Comparison of ENCODE assay signal across 7 mouse cellular contexts in the genomic region with DNA sequence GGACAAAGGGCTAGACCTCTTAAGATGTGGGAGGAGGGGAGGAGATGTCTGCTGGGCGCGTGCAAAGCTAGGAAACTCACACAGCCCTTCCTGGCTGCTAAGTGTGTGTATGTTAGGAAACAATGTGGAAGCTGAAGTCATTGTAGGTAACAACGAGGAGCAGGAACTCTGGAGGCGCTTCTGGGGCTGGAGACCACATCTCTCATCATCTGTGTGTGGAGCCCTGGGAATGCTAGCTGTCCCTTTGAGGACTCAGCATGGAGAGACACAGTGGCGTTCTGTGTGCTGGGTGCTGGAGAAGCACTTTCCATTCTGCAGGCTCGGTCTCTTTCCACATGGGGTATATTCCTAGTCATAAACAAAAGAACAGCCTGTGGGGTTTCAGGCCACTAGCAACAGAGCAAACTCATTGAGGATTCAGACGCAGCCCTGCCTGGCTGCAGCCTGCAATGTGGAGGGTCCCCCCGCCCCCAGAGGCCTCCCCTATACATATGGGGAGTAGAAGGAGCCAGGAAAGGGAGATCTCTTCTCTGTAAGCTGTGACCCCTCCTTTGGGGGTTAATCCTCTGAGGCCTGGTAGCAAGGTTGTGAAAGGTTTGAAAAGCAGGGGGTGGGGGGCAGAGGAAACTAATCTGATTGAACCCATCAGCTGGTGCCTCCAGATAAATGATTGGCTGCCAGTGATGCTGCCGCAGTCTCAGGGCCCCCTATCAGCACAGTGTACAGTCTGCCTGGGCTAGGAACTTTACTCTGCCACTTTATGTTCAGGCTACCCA. TPM values are rescaled to one million over a fixed set of nuclear protein-coding genes. Genes with fewer than 3 reads are reported as not detected.
A peak's percentile ranks its signal among the peaks of the same experiment; 100 is the strongest.
DNase-seq lines count a peak whose midpoint lies in the region; ATAC-seq lines count a peak whose summit lies in the region.

No protein-coding gene starts in this region.

- 6% methylated on average over 9 of the region's 9 CpGs for WGBS in embryonic facial prominence, embryonic 10.5 days
- 17% methylated on average over 9 of the region's 9 CpGs for WGBS in intestine, embryonic 14.5 days
- 1% methylated on average over 9 of the region's 9 CpGs for WGBS in midbrain, embryonic 13.5 days

- H3K4me3 ChIP-seq in embryonic facial prominence, embryonic 10.5 days, result peak overlapping the region; percentile 33
- no peak overlapping the region for H3K4me3 ChIP-seq in intestine, embryonic 14.5 days (ENCODE audit: low read depth, low read length)
- no peak overlapping the region for H3K4me3 ChIP-seq in midbrain, embryonic 13.5 days (replicated peaks)

- no peaks in the 10 kb centered on the region for H3K9me3 ChIP-seq in embryonic facial prominence, embryonic 10.5 days
- no peaks in the 10 kb centered on the region for H3K9me3 ChIP-seq in intestine, embryonic 14.5 days (ENCODE audit: control insufficient read depth, low read length)
- H3K9me3 ChIP-seq in midbrain, embryonic 13.5 days, result no peaks in the 10 kb centered on the region

- H3K4me2 ChIP-seq in intestine, embryonic 14.5 days (ENCODE audit: low read length), result peak overlapping the region; percentile 28; the same call in 1 of the 2 replicates
- H3K4me2 ChIP-seq in midbrain, embryonic 13.5 days (replicated peaks), result peak overlapping the region; percentile 40

- peaks cover 46% of the 10 kb centered on the region for H3K36me3 ChIP-seq in embryonic facial prominence, embryonic 10.5 days (replicated peaks)
- peaks cover 21% of the 10 kb centered on the region for H3K36me3 ChIP-seq in intestine, embryonic 14.5 days (ENCODE audit: control insufficient read depth, insufficient read depth, low read length)
- peaks cover 8% of the 10 kb centered on the region for H3K36me3 ChIP-seq in midbrain, embryonic 13.5 days

- 0 out of 2 replicates have a peak overlapping the region, but pooled peaks have one; percentile 22 for H3K9ac ChIP-seq in intestine, embryonic 14.5 days (ENCODE audit: low read length)
- peak overlapping the region; percentile 21 for H3K9ac ChIP-seq in midbrain, embryonic 13.5 days (replicated peaks)

- H3K4me1 ChIP-seq in embryonic facial prominence, embryonic 10.5 days, result peaks cover 54% of the 10 kb centered on the region
- peaks cover 19% of the 10 kb centered on the region for H3K4me1 ChIP-seq in intestine, embryonic 14.5 days (replicated peaks; ENCODE audit: control insufficient read depth, insufficient read depth, low read length)
- peaks cover 43% of the 10 kb centered on the region for H3K4me1 ChIP-seq in midbrain, embryonic 13.5 days (replicated peaks)

- peak overlapping the region; percentile 90 for H3K27ac ChIP-seq in embryonic facial prominence, embryonic 10.5 days (replicated peaks)
- peak overlapping the region; percentile 76 for H3K27ac ChIP-seq in intestine, embryonic 14.5 days (ENCODE audit: low read depth)
- peak overlapping the region; percentile 94 for H3K27ac ChIP-seq in midbrain, embryonic 13.5 days

- DNase-seq in embryonic facial prominence, embryonic 10.5 days (ENCODE audit: low spot score), result peak; percentile 65
- peak; percentile 68 for DNase-seq in intestine, embryonic 14.5 days (ENCODE audit: low spot score)
- no peak for DNase-seq in cerebellum, adult 8-10 months
- DNase-seq in frontal cortex, postnatal 10 days (ENCODE audit: low spot score in 2 of 2), result no peak

- ATAC-seq in common myeloid progenitor, adult 5-6 weeks (replicated peaks; ENCODE audit: low read depth, poor library complexity, severe bottlenecking), result peak; percentile 55
- ATAC-seq in intestine, embryonic 14.5 days (replicated peaks; ENCODE audit: low FRiP score, low TSS enrichment, low read depth), result peak; percentile 53
- ATAC-seq in midbrain, embryonic 13.5 days, result peak; percentile 96
- no peak for ATAC-seq in cerebellum, adult (ENCODE audit: insufficient number of reproducible peaks, low FRiP score, low TSS enrichment)

- H3K27me3 ChIP-seq in embryonic facial prominence, embryonic 10.5 days (replicated peaks; ENCODE audit: low read depth, poor library complexity, severe bottlenecking), result no peaks in the 10 kb centered on the region
- no peaks in the 10 kb centered on the region for H3K27me3 ChIP-seq in intestine, embryonic 14.5 days (replicated peaks; ENCODE audit: control insufficient read depth, insufficient read depth, low read length)
- H3K27me3 ChIP-seq in midbrain, embryonic 13.5 days, result no peaks in the 10 kb centered on the region

RNA-seq across cellular contexts. Expression of gene 4933415A04Rik, which starts 11.3 kb away (rescaled TPM):
- total RNA-seq in common myeloid progenitor, adult 5-6 weeks (2017), result 0.34 TPM in 1 of 2 replicates, not detected in the other
- polyA plus RNA-seq in embryonic facial prominence, embryonic 10.5 days (2016; fragmentation: Nextera tagmentation; extraction: Ambion mirVana), result 12.4 and 13.7 TPM in 2 replicates
- polyA plus RNA-seq in intestine, embryonic 14.5 days (2014; fragmentation: Nextera tagmentation; extraction: Ambion mirVana), result 6.4 and 6.8 TPM in 2 replicates
- polyA plus RNA-seq in midbrain, embryonic 13.5 days (2015; fragmentation: Nextera tagmentation; extraction: Ambion mirVana), result 6.6 and 7.2 TPM in 2 replicates

RNA-seq across cellular contexts. Expression of gene Fabp6, which starts 25.8 kb away (rescaled TPM):
- total RNA-seq in common myeloid progenitor, adult 5-6 weeks (2017), result not detected in 2 replicates
- not detected in 2 replicates for polyA plus RNA-seq in embryonic facial prominence, embryonic 10.5 days (2016; fragmentation: Nextera tagmentation; extraction: Ambion mirVana)
- 0.43 TPM in 1 of 2 replicates, not detected in the other for polyA plus RNA-seq in intestine, embryonic 14.5 days (2014; fragmentation: Nextera tagmentation; extraction: Ambion mirVana)
- not detected in 2 replicates for polyA plus RNA-seq in midbrain, embryonic 13.5 days (2015; fragmentation: Nextera tagmentation; extraction: Ambion mirVana)

RNA-seq across cellular contexts. Expression of gene Ccnjl, which starts 47.0 kb away (rescaled TPM):
- 0.69 TPM in 1 of 2 replicates, not detected in the other for total RNA-seq in common myeloid progenitor, adult 5-6 weeks (2017)
- 37.8 and 39.6 TPM in 2 replicates for polyA plus RNA-seq in embryonic facial prominence, embryonic 10.5 days (2016; fragmentation: Nextera tagmentation; extraction: Ambion mirVana)
- 23.7 and 25.8 TPM in 2 replicates for polyA plus RNA-seq in intestine, embryonic 14.5 days (2014; fragmentation: Nextera tagmentation; extraction: Ambion mirVana)
- 20.9 and 24.2 TPM in 2 replicates for polyA plus RNA-seq in midbrain, embryonic 13.5 days (2015; fragmentation: Nextera tagmentation; extraction: Ambion mirVana)

Comparison
In these comparisons a context has a peak if more than half of its experiments do, and no peak if none do; other contexts are left out.
1. DNase-seq: peak in embryonic facial prominence, embryonic 10.5 days (single experiment) and intestine, embryonic 14.5 days (single experiment); none in cerebellum, adult 8-10 months (single experiment) and frontal cortex, postnatal 10 days (0 of 2).
2. Peak in every context shown above with its lines, with median percentiles within 50 percentile points of each other: H3K27ac ChIP-seq.